Mouse (Mus musculus) CD4-positive, CD25-positive, alpha-beta regulatory T cell (primary cell): ENCODE data around the gene Il1b. TPM values are rescaled to one million over a fixed set of nuclear protein-coding genes. Genes with fewer than 3 reads are reported as not detected.

Experiments
- polyA plus RNA-seq: library from polyadenylated mRNA; unstranded; fragments of 100-300 nt; shearing (Covaris generic); gene quantifications from one replicate; pipeline ENCODE4 v1.2.1, GENCODE M21; 2017

The Il1b gene
- not detected for polyA plus RNA-seq

DNA sequence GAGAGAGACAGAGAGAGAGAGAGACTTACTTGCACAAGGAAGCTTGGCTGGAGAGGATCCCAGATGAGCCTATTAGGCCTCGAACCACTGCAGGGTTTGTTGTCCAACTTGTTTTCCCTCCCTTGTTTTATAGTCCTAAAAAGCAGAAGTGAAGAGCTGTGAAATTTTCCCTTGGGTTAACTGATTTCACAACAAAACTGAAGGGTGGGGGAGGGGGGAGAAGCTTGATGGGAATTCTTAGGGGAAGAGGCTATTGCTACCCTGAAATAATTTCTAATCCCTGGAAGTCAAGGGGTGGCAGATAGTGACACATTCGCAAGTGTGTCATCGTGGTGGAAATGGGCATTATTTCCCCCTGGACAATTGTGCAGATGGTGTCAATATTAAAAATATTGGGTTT lies at the start of gene Il1b:
Il1b (minus strand) TSS at position 101 of the 400 bp plus-strand sequence.

Other genes with a start within 250 kb of the Il1b start
- gene Chchd5, start 241.4 kb downstream of the Il1b start, polyA plus RNA-seq: 27.9 TPM
- 51.7 TPM for gene Slc20a1, start 172.4 kb downstream of the Il1b start, polyA plus RNA-seq
- gene Ckap2l, start 73.9 kb downstream of the Il1b start, polyA plus RNA-seq: 1.9 TPM
- 0.10 TPM for gene Il1a, start 61.2 kb downstream of the Il1b start, polyA plus RNA-seq
- gene F830045P16Rik, start 165.5 kb upstream of the Il1b start, polyA plus RNA-seq: 0.12 TPM
- 2.5 TPM for gene Sirpa, start 221.7 kb upstream of the Il1b start, polyA plus RNA-seq